Mouse (Mus musculus) R1 (cell line): ENCODE data around the gene Tmem147.
A peak's percentile ranks its signal among the peaks of the same experiment; 100 is the strongest.

Source experiments
- DNase-seq: peaks from one replicate; pipeline ENCODE4 v3.0.0-alpha.2; 2018; ENCODE audit warnings: low read depth, low spot score

Tmem147 gene

DNA sequence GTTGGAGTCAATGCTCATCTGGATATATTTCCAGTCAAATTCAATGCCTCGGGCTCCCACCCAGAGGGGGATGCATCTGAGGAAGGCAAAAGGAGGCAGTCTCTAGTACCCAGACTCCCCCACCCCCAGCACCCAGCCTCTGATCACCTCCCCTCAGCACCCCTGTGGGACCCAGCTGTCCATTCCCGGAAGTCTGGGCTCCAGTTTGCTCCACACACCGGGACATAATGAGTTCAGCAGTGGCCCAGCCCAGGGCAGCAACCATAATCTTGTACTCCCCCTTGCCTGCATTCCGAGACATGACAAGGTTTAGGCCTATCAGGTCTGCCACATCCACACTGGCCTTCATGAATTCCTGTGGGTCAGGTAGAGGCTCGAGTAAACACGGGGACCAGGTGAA lies 1.1 kb downstream of the Tmem147 start:
- no peak for DNase-seq

DNA sequence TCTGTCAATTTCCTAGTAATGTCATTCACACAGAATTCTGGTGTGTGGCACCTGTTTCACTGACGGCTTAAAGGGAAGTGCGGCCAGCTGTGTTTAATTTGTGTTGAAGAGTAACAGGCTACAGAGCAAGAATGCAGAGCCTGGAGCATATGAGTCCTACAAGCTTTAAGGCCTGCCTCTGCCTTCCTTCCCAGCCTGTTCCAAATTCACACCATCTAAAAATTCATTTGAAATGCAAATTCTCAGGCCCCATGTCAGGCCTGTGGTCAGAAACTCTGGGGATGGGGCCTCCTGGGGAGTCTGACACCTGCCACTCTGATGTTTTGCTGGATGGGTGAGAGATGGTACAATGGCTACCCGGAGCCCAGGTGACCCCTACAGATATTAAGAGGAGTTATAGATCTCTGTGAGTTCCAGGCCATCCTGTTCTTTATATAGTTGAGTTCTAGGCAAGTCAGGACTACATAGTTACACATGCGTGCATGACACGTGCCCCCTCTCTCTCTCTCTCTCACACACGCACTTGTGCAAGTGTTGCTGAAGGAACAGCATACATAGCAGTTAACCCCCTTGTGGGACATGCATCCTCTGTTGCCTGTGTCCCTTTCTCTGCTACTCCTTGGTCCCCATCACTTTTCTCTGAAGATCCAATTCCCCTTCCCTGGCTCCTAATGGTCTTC lies 5.9 kb downstream of the Tmem147 start:
- no peak for DNase-seq

DNA sequence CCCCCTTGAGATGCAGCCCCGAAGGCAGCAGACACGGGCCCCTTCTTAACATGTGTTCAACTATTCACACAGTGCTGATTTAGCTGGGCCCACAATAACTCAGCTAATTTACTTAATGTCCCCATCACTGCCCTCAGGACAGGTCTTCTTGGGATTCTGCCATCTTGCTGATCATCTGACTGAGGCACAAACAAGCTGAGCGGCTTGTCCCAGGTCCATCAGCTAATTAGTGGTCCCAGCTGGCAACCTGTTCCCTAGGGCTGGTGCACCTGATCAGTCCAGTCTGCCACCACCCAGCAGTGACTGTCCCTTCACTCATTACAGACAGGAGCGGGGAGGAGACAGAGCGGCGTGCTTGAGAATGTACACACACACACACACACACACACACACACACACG lies 8.1 kb downstream of the Tmem147 start:
- DNase-seq = no peak

DNA sequence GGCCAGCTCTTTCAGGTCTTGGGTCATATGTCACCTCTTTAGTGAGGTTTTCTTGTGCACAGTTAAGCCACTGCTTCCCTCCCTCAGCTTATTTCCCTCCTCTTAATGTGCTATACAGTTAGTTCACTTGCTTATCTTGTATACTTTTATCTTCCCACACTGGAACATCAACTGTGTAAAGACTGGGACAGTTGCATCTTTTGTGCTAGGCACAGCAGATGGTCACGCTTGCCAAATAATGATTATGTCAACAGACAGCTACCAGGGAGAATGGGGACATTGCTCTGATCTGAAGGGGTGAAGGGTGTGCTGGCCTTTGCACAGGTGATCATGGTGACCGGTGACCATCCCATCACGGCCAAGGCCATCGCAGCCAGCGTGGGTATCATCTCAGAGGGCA lies 9.7 kb downstream of the Tmem147 start:
- no peak for DNase-seq

GRCm38 (mm10) chr7:30717716-30718046 lies 11.7 kb downstream of the Tmem147 start:
- no peak for DNase-seq

- peak; percentile 100 for DNase-seq
Observed at GRCm38 (mm10) chr7:30717006-30717715, 12.2 kb downstream of the Tmem147 start.

DNA sequence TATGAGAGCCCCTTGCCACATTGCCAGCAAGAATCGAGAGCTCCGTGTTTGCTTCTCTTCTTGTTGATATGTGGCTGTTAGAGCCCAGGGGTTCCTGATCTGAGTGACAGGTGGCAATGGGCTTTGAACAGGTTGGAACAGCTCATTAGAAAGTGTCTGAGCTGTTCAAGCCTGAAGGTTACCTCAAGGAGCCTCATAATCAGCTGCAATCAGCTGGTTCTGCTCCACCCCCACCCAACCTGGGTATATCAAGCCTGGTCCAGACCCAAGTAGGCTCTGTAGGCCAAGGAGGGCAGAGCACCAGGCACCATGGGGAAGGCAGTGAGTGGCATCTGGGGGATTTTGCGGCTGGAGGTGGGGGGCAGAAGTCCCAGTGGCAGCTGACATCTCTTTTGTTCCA lies 17.4 kb downstream of the Tmem147 start, which contains the start of gene Atp4a:
Atp4a (plus strand) TSS at position 268 of the 400 bp plus-strand sequence.
- no peak for DNase-seq

- no peak for DNase-seq
Observed at GRCm38 (mm10) chr7:30707441-30707840, 21.9 kb downstream of the Tmem147 start.

- DNase-seq = no peak
Observed at GRCm38 (mm10) chr7:30706214-30706882, 23.0 kb downstream of the Tmem147 start.

- peak; percentile 91 for DNase-seq
Observed at GRCm38 (mm10) chr7:30698589-30698988, 30.8 kb downstream of the Tmem147 start, which contains the start of gene 2200002J24Rik. 2200002J24Rik (plus strand) TSS chr7:30698926.

DNA sequence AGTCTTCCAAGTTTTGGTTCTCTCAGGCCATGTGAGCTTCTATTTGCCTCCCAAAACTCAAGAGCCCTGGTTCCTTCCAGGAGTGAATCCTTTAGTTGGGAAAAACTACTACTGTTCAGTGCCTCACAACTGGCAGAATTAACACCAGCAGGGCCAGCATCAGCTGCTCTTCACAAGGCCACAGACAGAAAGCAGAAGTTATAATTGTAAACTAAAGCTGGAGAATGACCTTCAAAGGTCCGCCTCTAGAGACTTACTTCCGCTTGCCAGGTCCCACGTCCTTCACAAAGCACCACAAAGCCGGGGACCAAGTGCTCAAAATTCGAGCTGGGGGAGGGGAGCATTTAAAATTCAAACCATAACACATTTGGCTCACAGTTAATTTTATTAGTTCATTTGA lies 31.2 kb downstream of the Tmem147 start:
- DNase-seq = no peak

GRCm38 (mm10) chr7:30688325-30688724 lies 41.0 kb downstream of the Tmem147 start:
- DNase-seq = no peak

DNA sequence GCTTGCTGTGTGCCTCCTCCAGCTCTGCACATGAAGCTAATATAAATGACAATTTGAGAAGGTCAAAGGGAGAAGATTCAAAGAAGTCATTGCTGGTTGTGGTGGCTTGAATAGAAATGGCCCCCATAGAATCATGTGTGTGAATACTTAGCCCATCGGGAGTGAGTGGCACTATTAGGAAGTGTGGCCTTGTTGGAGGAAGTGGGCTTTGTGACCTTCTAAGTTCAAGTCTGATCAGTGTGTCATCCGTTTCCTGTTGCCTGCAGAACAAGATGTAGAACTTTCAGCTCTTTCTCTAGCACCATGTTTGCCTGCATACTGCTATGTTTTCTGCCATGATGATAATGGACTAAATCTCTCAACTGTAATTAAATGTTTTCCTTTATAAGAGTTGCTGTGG lies 45.9 kb downstream of the Tmem147 start:
- DNase-seq = no peak

DNA sequence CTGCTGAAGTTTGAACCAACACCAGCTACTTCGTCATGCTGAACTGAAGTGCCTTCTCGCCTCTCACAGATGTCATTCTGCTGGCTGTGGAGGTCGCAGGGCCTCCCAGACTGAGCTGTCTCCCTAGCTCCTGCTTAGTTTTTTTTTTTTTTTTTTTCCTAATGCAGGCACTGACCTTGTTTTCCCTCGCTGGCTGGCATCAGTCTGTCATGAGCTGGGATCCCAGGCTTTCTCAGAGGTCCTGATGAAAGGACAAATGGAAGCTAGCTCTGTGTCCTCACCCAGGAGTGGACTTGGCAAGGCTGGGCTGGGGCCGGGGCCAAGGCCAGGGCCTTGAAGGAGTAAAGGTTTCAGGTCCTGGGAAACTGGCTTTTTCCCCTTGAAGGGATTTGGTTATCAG lies 47.4 kb downstream of the Tmem147 start:
- DNase-seq = no peak

DNA sequence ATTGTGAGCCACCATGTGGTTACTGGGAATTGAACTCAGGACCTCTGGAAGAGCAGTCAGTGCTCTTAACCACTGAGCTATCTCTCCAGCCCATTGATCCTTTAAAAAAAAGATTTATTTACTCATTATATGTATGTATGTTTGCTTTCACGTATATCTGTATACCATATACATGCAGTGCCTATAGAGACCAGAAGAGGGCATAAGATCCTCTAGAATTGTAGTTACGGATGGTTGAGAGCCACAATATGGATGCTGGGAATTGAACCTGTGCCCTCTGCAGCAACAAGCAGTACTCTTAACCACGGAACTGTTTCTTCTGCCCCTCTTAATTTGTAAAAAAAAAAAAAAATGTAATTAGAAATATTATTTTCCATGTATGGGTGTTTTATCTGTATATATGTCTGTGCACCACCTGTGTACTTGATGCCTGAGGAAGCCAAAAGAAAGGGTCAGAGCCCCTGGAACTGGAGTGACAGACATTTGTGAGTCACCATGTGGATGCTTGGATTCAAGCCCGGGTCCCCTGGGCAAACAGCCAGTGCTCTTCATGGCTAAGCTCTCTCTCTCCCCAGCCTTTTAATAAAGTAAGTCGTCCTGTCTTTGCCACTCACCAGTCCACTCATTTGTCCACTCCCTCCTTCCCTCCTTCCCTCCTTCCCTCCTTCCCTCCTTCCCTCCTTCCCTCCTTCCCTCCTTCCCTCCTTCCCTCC lies 50.9 kb downstream of the Tmem147 start:
- DNase-seq = no peak
